Mouse (Mus musculus) G1E-ER4 (cell line): Measurements from ENCODE around the gene Dock4. TPM values are rescaled to one million over a fixed set of nuclear protein-coding genes. Genes with fewer than 3 reads are reported as not detected.

Source experiments
- GATA1 ChIP-seq: IDR thresholded peaks from one replicate; pipeline ENCODE4 v1.8.0; 2012; ENCODE audit warnings: low read length, inconsistent platforms
- polyA plus RNA-seq: library from polyadenylated mRNA; stranded (reverse); fragments of >175 nt; gene quantifications from 2 replicates; pipeline ENCODE4 v1.2.3, GENCODE M21; 2012

Dock4 gene
- polyA plus RNA-seq, 1 experiment = 0.02 TPM

DNA sequence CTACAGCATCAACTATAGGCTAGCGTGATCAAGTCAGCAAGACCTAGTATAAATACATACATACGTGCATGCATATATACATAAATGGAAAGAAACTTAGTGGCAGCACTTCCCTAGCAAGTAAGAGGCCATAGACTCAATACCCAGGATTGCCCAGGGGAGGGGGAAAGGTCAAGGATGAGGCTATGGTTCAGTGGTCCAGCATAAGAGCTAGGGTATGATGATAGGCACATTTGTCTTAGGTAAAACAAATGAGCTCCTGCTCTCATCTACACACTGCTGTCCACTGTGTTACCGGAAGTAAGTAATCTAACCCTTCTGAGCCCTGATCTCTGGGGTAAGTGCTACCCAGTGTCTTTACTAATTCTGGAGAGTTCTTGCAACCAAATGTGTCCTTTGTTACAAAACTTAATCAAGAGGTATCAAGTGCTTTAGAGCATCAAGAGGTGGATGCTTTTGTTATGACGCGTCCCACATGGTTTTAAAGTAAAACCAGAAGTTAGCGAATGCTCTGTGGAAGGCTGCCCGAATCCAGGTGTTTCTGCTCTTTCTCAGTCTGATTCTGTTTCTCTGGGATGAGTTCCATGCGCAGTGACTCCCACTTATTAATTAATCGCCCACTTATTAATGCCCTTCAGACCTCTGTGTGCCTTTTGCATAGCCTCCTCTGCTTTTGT, 3.5 kb downstream of the Dock4 start:
- no peak for TF ChIP-seq GATA1

DNA sequence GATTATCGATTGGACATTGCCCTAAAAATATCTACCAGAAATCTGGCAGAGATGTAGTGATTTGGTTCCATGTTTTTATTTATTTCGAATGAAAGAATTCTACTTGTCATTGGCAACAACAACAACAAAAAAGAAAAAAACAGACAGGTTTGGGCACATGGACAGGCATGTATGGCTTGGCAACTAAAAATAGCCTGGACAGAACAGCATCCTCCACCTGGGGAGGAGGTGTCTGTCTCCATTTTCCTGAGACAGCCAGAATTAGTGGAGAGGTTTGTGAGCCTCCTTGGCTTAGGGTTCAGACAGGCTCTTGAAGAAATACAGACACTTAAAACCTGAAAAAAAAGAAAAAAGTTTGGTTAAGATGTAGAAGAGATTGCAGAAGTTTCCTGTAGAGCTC, 10.8 kb downstream of the Dock4 start:
- no peak for TF ChIP-seq GATA1

DNA sequence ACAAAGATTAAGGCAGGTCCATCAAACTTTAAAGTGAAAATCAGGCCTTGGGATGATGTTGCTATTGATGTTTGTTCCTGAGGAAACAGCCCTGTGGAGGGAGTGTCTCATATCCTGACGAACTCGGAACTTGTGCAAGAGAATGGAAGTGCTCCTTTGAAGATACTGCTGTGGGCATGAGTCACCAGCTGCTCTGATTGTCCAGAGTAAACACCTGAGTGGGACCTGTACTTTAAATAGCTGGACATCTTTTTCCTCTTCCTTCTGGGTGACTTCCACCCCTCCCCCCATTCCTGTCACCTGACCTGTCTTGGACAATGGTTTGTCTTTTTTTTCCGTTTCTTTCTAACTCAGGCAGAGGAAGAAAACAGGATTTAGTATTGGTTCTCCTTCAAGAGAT, 13.2 kb downstream of the Dock4 start:
- no peak for TF ChIP-seq GATA1

- no peak for TF ChIP-seq GATA1
These were observed 14.0 kb downstream of the Dock4 start for GRCm38 (mm10) chr12:40459673-40460265.

DNA sequence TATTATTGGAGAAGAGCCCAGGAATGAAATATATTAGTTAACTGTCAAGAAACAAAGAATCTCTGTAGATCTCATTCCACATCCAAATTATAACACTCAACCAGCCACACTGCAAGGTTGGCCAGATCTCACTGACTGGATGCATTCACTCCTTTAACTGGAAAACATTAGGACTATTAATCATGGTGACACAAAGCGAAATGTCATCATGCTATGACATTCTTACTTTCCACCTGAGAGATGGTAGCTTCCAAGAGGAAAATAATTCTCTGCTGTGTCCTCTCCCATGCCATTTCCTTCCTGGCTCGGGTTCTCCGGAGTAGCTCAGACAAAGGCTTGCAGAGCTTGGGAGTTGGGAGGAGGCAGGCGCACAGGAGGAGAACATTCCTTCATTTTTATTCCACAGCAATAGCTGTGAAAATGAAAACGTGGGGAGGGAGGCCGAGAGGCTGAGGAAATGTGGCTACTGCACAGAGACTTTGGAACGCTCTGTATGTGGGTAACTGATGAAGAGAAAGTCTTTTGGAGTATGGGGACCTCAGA, 17.0 kb downstream of the Dock4 start:
- TF ChIP-seq GATA1 = no peak

- TF ChIP-seq GATA1 = no peak
These were observed 18.1 kb downstream of the Dock4 start for GRCm38 (mm10) chr12:40463828-40464227.

DNA sequence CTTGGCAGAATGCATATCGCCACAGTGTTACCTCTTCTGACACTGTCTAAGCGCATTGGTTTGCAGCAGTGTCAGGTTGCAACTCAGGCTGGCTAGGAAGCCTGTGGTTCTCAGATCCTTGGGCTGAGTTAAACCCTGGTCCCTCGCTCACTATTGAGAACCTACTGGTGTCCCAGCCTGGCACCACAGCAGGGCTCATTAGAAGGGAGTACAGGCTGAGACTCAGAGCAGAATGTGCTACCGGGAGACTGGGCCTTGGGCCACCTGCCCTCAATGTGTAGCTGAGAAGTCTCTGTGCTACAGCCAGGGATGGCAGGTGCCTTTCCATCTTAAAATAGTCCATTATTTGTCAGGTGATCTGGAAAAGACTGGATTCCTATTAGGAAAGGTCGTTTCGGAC, 18.5 kb downstream of the Dock4 start:
- TF ChIP-seq GATA1 = no peak

DNA sequence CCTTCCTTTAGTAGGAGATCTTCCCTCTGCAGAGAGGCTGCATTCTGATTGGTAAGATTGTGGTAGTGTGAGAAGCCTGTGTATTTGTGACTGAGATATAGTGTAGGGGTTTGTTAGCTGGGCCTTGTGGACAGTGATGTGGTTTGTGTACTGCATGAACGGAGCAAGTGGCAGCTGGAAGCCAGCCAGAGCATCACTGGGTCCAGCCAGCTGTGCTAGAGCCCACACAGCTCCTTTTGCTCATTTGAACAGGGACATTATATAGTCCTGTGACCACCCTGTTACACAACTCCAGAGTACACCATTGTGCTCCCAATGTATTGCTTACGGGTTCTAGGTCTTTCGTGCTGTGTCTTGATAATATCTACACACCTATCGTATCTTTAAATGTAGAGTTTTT, 22.5 kb downstream of the Dock4 start:
- no peak for TF ChIP-seq GATA1

DNA sequence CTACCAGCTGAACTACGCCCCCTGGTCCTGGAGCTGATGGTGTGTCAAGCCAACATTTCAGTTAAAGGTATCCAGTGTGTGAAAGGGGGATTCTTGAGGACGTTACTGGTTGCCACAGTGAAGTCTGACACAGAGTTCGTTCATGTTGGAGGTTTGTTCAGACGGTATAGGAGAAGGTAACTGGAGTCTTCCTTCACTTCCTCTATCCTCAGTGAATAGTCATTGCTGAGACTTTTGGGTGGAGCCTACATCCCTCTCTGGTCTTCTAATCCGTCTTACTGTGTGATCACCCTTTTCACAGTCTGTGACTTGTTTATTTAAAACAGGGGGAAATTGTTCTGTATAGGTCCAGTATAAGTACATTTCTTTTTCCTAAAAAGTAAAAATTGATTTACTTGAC, 23.3 kb downstream of the Dock4 start:
- no peak for TF ChIP-seq GATA1

DNA sequence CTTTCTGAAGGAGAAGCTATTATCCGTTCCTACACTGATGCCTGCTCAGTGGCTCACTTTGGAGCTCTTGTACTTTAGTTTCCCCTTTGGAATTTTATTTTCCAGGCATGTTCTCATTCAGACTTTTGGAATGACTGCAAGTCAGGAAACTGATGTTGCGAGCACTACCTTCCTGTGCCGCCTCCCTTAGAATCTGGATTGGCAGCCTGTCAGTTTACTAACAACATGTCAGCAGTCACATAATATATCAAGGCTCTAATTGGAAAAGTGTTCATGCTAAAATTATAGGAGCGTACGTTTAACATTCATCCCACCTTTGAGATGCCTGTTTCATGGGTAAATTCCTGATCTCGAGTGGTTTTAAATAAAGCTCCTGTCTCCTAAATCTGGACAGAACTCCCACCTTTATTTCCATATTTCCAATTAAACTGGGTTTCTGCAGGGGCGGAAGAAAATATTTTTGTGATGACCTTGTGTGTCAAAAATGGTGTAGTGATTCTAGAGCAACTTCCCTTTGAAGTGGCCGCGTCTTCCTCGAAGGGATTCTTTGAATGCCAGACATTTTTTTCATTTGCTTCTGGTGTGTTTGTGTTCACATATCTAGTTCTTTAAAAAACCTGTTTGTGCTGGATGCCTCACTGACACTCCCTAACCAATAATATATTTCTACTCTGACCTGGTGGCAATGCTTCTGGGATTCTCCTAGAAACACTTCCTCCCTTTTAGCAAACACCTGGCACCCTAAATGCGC, 26.1 kb downstream of the Dock4 start:
- TF ChIP-seq GATA1 = no peak

- no peak for TF ChIP-seq GATA1
These were observed 28.0 kb downstream of the Dock4 start for GRCm38 (mm10) chr12:40473709-40474108.

GRCm38 (mm10) chr12:40477621-40478452, 32.1 kb downstream of the Dock4 start:
- TF ChIP-seq GATA1 = no peak

DNA sequence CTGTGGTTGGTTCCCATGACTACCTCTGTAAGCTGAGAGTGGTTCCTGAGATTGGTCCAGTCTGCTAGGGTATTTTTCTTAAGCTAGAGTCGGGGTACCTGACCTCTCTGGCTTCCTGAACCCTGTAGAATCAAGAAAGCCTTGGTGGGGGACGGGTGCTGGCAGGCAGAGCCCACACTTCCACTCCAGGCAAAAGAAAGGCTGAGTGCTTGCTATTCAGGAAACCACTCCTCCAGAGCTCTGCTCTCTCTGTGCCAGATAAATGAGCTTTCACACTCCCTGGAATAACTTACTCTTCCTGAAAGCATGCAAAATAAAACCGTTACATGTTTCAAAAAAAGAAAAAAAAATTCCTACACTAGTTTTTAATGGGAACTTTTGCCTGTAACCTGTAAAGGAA, 38.5 kb downstream of the Dock4 start:
- no peak for TF ChIP-seq GATA1

GRCm38 (mm10) chr12:40485210-40485609, 39.5 kb downstream of the Dock4 start:
- no peak for TF ChIP-seq GATA1

DNA sequence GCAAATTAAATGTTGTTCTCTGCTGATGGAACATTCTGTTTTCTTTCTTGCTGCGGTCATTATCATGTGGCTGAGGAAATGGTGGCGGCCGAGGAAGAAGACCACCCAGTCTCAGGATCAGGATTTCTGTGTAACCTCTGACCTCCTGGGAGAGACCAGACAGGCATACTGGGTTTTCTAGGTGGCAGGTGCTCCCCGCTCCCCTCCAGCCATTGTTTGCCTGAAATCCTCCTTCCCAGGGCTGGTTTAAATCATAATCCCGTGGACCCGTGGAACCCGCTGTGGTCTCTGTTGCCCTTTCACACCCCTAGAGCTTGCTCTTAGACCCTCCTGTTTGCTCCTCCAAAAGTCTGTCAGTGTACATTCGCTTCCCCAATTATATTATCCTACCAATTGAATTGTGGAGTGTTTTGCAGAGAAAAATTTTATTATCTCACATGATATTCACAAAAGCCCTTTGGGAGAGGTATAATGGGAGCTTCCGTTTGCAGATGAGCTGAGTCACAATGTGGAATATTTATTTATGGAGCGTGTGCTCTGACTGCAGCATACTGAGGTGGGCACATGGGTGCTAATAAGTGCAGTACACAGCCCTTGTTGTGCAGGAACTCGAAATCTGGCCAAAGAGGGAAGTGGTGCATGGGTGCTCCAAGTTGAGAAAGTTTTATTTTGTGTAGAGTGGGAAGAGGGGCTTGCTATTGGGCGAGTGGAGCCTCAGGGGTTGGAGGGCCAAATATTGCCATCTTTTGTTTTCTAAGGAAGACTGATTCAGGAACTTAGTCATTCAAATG, 40.5 kb downstream of the Dock4 start:
- no peak for TF ChIP-seq GATA1

DNA sequence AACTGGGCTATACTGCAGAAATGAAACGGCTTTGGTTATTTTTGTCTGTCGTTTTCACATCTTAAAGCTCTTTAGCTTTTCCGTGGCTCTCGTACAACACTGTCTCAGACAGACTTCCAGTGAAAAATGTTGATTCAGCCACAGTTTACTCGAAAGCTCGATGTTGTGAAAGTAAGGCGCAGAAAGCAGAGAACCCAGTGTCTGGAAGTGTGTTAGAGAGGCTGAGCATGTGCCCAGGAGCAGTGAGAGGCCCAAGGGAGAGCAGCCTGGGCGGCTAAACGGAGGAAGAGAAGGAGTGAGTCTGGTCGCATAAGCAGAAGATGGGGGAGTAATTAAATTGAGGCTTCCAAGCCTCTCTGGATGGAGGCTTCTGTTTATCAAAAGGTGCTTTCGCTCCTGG, 50.6 kb downstream of the Dock4 start:
- TF ChIP-seq GATA1 = no peak
